Mouse (Mus musculus) MEL (cell line): ENCODE results near the gene Mfsd13b. TPM values are rescaled to one million over a fixed set of nuclear protein-coding genes. Genes with fewer than 3 reads are reported as not detected.
A peak's percentile ranks its signal among the peaks of the same experiment; 100 is the strongest.

Source experiments
- DNase-seq: peaks from one replicate; pipeline ENCODE4 v3.0.0; 2011; ENCODE audit warnings: low read depth, low spot score
- H3K27ac ChIP-seq: 2 replicates; pipeline ENCODE4 v1.5.1; 2012; ENCODE audit warnings: low read depth, mild to moderate bottlenecking, control low read depth, low read length, moderate library complexity; ENCODE audit not compliant: control insufficient read depth
- H3K27me3 ChIP-seq, 2 experiments: fragments of 150-350 bp in 1 of 2; sonication (generic) in 1 of 2; 2 replicates each; pipeline ENCODE4 v1.6.1; 2012; ENCODE audit warnings: low read length in 2 of 2, mild to moderate bottlenecking in 2 of 2, improper control_type of control experiment in 1 of 2, moderate library complexity in 1 of 2; ENCODE audit not compliant: insufficient read depth in 2 of 2, control insufficient read depth in 1 of 2
- H3K36me3 ChIP-seq, 2 experiments: 2 replicates each; pipeline ENCODE4 v1.6.1; 2012 to 2014; ENCODE audit warnings: low read length in 2 of 2, improper control_type of control experiment in 1 of 2, inconsistent platforms in 1 of 2, mild to moderate bottlenecking in 1 of 2; ENCODE audit not compliant: insufficient read depth in 2 of 2, control insufficient read depth in 1 of 2
- H3K4me1 ChIP-seq, 2 experiments: fragments of 150-350 bp in 1 of 2; sonication (generic) in 1 of 2; 2 replicates each; pipeline ENCODE4 v1.6.1; 2012; ENCODE audit warnings: low read length in 2 of 2, improper control_type of control experiment in 1 of 2, mild to moderate bottlenecking in 1 of 2; ENCODE audit not compliant: insufficient read depth in 2 of 2, control insufficient read depth in 1 of 2
- H3K4me3 ChIP-seq, 2 experiments: fragments of 150-350 bp in 1 of 2; sonication (generic) in 1 of 2; 2 replicates each; pipeline ENCODE4 v1.5.1; 2012; ENCODE audit warnings: low read depth in 2 of 2, low read length in 2 of 2, mild to moderate bottlenecking in 2 of 2, moderate library complexity in 2 of 2, control low read depth in 1 of 2, improper control_type of control experiment in 1 of 2; ENCODE audit not compliant: control insufficient read depth in 1 of 2, insufficient read depth in 1 of 2
- H3K79me2 ChIP-seq: 2 replicates; pipeline ENCODE4 v1.6.1; 2012; ENCODE audit warnings: mild to moderate bottlenecking, low read length, moderate library complexity; ENCODE audit not compliant: control insufficient read depth, poor library complexity, insufficient read depth
- H3K9ac ChIP-seq: 2 replicates; pipeline ENCODE4 v1.6.1; 2012; ENCODE audit warnings: low read depth, mild to moderate bottlenecking, control low read depth, low read length, moderate library complexity; ENCODE audit not compliant: control insufficient read depth, poor library complexity, severe bottlenecking
- H3K9me3 ChIP-seq: fragments of 150-350 bp; sonication (generic); replicated peaks from 2 replicates; pipeline ENCODE4 v1.6.1; 2012; ENCODE audit warnings: mild to moderate bottlenecking, low read length, improper control_type of control experiment, moderate library complexity; ENCODE audit not compliant: insufficient read depth
- BHLHE40 ChIP-seq: IDR thresholded peaks from 2 replicates; pipeline ENCODE4 v1.6.1; 2012; ENCODE audit warnings: low read depth, mild to moderate bottlenecking, inconsistent platforms, low read length, improper control_type of control experiment, borderline replicate concordance
- CTCF ChIP-seq, 3 experiments: IDR thresholded peaks in 2 of 3; conservative IDR thresholded peaks in 1 of 3; 2 replicates each; pipeline ENCODE4 v1.5.1; 2011 to 2012; ENCODE audit warnings: low read length in 3 of 3, low read depth in 2 of 3, mild to moderate bottlenecking in 2 of 3, improper control_type of control experiment in 1 of 3, inconsistent platforms in 1 of 3, mixed read lengths in 1 of 3, moderate library complexity in 1 of 3; ENCODE audit not compliant: control insufficient read depth in 1 of 3, insufficient read depth in 1 of 3, poor library complexity in 1 of 3, severe bottlenecking in 1 of 3
- ETS1 ChIP-seq: IDR thresholded peaks from 2 replicates; pipeline ENCODE4 v1.6.1; 2012; ENCODE audit warnings: low read depth, mild to moderate bottlenecking, inconsistent platforms, low read length, improper control_type of control experiment, moderate library complexity
- GABPA ChIP-seq: IDR thresholded peaks from 2 replicates; pipeline ENCODE4 v1.6.1; 2012; ENCODE audit warnings: low read depth, mild to moderate bottlenecking, inconsistent platforms, low read length, improper control_type of control experiment, moderate library complexity
- MEF2A ChIP-seq: IDR thresholded peaks from 2 replicates; pipeline ENCODE4 v1.6.1; 2014; ENCODE audit warnings: low read depth, mild to moderate bottlenecking, inconsistent platforms, low read length, improper control_type of control experiment; ENCODE audit not compliant: poor library complexity, insufficient replicate concordance, severe bottlenecking; ENCODE audit errors: extremely low read depth
- MXI1 ChIP-seq: IDR thresholded peaks from 2 replicates; pipeline ENCODE4 v1.6.1; 2011; ENCODE audit warnings: mild to moderate bottlenecking, low read depth, low read length, improper control_type of control experiment
- MYB ChIP-seq: IDR thresholded peaks from 2 replicates; pipeline ENCODE4 v1.6.1; 2011; ENCODE audit warnings: mild to moderate bottlenecking, low read depth, low read length, improper control_type of control experiment
- RAD21 ChIP-seq: IDR thresholded peaks from 2 replicates; pipeline ENCODE4 v1.6.1; 2011; ENCODE audit warnings: mild to moderate bottlenecking, low read depth, low read length, improper control_type of control experiment
- SMC3 ChIP-seq: IDR thresholded peaks from 2 replicates; pipeline ENCODE4 v1.6.1; 2011; ENCODE audit warnings: low read depth, low read length, improper control_type of control experiment
- UBTF ChIP-seq: IDR thresholded peaks from 2 replicates; pipeline ENCODE4 v1.6.1; 2012; ENCODE audit warnings: low read depth, mild to moderate bottlenecking, inconsistent platforms, low read length, improper control_type of control experiment, moderate library complexity, borderline replicate concordance; ENCODE audit not compliant: insufficient read depth
- USF1 ChIP-seq: IDR thresholded peaks from 2 replicates; pipeline ENCODE4 v1.6.1; 2014; ENCODE audit warnings: low read depth, mild to moderate bottlenecking, inconsistent platforms, low read length, improper control_type of control experiment, moderate library complexity
- ZC3H11A ChIP-seq: IDR thresholded peaks from 2 replicates; pipeline ENCODE4 v1.6.1; 2012; ENCODE audit warnings: low read depth, mild to moderate bottlenecking, inconsistent platforms, low read length, improper control_type of control experiment
- ZMIZ1 ChIP-seq: IDR thresholded peaks from 2 replicates; pipeline ENCODE4 v1.6.1; 2012; ENCODE audit warnings: low read depth, mild to moderate bottlenecking, inconsistent platforms, low read length, improper control_type of control experiment, moderate library complexity
- polyA plus RNA-seq, 2 experiments: library from polyadenylated mRNA; stranded (reverse) in 1 of 2; unstranded in 1 of 2; fragments of >175 nt in 1 of 2; fragments of >200 nt in 1 of 2; gene quantifications; 2 replicates each; pipeline versions ENCODE4 v1.2.1 to v1.2.4; 2012; ENCODE audit warnings: low replicate concordance in 2 of 2, low read depth in 1 of 2; ENCODE audit not compliant: insufficient read length in 2 of 2, insufficient read depth in 1 of 2, missing spikeins in 1 of 2
- total RNA-seq: library from RNA; depleted of rRNA; stranded (reverse); fragments of 300-350 nt; gene quantifications from 2 replicates; pipeline ENCODE4 v1.2.3, GENCODE M21; 2012; rRNA removed

Mfsd13b gene
- total and polyA plus RNA-seq, 3 experiments = 0.17 TPM; not detected in 2

- TF ChIP-seq MYB = no peak
- TF ChIP-seq MEF2A = no peak
- TF ChIP-seq ETS1 = no peak
These were observed 70.8 kb downstream of the Mfsd13b start (continued) for GRCm38 (mm10) chr7:121053071-121053470.

- Histone ChIP-seq H3K9me3 (no peaks in the 10 kb centered on the region), H3K27me3 (no peaks in the 10 kb centered on the region), H3K27ac (no peak overlapping the region), H3K36me3 (peaks cover 3 to 27% of the 10 kb centered on the region in 2 experiments; a peak in 3 of 4 replicates), H3K79me2 (no peaks in the 10 kb centered on the region), H3K4me1 (no peaks in the 10 kb centered on the region; a peak in 1 of 4 replicates), H3K9ac (no peak overlapping the region), H3K4me3 (no peak overlapping the region)
- no peak for TF ChIP-seq MEF2A
- no peak for TF ChIP-seq MYB
- TF ChIP-seq GABPA = no peak
- TF ChIP-seq SMC3 = no peak
- TF ChIP-seq RAD21 = no peak
- DNase-seq = no peak
These were observed 77.3 kb downstream of the Mfsd13b start for GRCm38 (mm10) chr7:121059477-121060218.

- no peaks in the 10 kb centered on the region for H3K9me3 ChIP-seq
- DNase-seq = peak; percentile 20
- H3K9ac ChIP-seq = no peak overlapping the region
- H3K27me3 ChIP-seq = no peaks in the 10 kb centered on the region
- TF ChIP-seq BHLHE40 (no peak), CTCF (IDR thresholded peaks at IDR 0.05 in 2 of 3, conservative IDR thresholded peaks at IDR 0.05 in 1 of 3; ENCODE audit: control insufficient read depth in 1 of 3, insufficient read depth in 1 of 3, low read depth in 2 of 3, low read length in 3 of 3, poor library complexity in 1 of 3, severe bottlenecking in 1 of 3) (peak in 1 of 3 experiments; percentile 30; a peak in 2 of 6 replicates), RAD21 (peak; percentile 33), ZC3H11A (no peak), ZMIZ1 (no peak), UBTF (no peak), SMC3 (peak; percentile 32), MXI1 (no peak), USF1 (no peak)
- H3K36me3 ChIP-seq = peaks cover 0 to 10% of the 10 kb centered on the region in 2 experiments; a peak in 2 of 4 replicates
- H3K4me3 ChIP-seq = no peak overlapping the region
- H3K4me1 ChIP-seq = no peaks in the 10 kb centered on the region
- H3K27ac ChIP-seq = no peak overlapping the region
- H3K79me2 ChIP-seq = no peaks in the 10 kb centered on the region
These were observed 82.0 kb downstream of the Mfsd13b start for GRCm38 (mm10) chr7:121064309-121064708.

Other genes starting within 250 kb of the Mfsd13b start
- gene Vwa3a, start 243.2 kb upstream of the Mfsd13b start, total RNA-seq = not detected in 2 replicates
- not detected for gene Vwa3a, start 243.2 kb upstream of the Mfsd13b start, polyA plus RNA-seq
- gene Gm5737, start 170.1 kb upstream of the Mfsd13b start, total RNA-seq = not detected in 2 replicates
- not detected for gene Gm5737, start 170.1 kb upstream of the Mfsd13b start, polyA plus RNA-seq
- 56.1 and 69.2 TPM in 2 replicates for gene Eef2k, start 139.7 kb upstream of the Mfsd13b start, total RNA-seq
- gene Eef2k, start 139.7 kb upstream of the Mfsd13b start, polyA plus RNA-seq = 10 to 100 TPM in 1 of 2 experiments, not detected in 1; 56.2 TPM
- 39.1 and 39.4 TPM in 2 replicates for gene Polr3e, start 64.8 kb upstream of the Mfsd13b start, total RNA-seq
- 10 to 100 TPM in 1 of 2 experiments, not detected in 1; 50.1 TPM for gene Polr3e, start 64.8 kb upstream of the Mfsd13b start, polyA plus RNA-seq
- 12.9 and 15.8 TPM in 2 replicates for gene Cdr2, start 197 bp upstream of the Mfsd13b start, total RNA-seq
- gene Cdr2, start 197 bp upstream of the Mfsd13b start, polyA plus RNA-seq = 10 to 100 TPM in 1 of 2 experiments, not detected in 1; 17.4 TPM
- gene Mettl9, start 51.9 kb downstream of the Mfsd13b start, total RNA-seq = 33.4 and 39.8 TPM in 2 replicates
- 10 to 100 TPM; 73.3 to 80.4 TPM for gene Mettl9, start 51.9 kb downstream of the Mfsd13b start, polyA plus RNA-seq
- 0.08 and 0.10 TPM in 2 replicates for gene Igsf6, start 92.1 kb downstream of the Mfsd13b start, total RNA-seq
- gene Igsf6, start 92.1 kb downstream of the Mfsd13b start, polyA plus RNA-seq = under 1 TPM in 1 of 2 experiments, not detected in 1; 0.42 TPM
- 0.13 and 0.23 TPM in 2 replicates for gene Otoa, start 99.1 kb downstream of the Mfsd13b start, total RNA-seq
- gene Otoa, start 99.1 kb downstream of the Mfsd13b start, polyA plus RNA-seq = under 1 TPM in 1 of 2 experiments, not detected in 1; 0.04 TPM